In the genomic region with DNA sequence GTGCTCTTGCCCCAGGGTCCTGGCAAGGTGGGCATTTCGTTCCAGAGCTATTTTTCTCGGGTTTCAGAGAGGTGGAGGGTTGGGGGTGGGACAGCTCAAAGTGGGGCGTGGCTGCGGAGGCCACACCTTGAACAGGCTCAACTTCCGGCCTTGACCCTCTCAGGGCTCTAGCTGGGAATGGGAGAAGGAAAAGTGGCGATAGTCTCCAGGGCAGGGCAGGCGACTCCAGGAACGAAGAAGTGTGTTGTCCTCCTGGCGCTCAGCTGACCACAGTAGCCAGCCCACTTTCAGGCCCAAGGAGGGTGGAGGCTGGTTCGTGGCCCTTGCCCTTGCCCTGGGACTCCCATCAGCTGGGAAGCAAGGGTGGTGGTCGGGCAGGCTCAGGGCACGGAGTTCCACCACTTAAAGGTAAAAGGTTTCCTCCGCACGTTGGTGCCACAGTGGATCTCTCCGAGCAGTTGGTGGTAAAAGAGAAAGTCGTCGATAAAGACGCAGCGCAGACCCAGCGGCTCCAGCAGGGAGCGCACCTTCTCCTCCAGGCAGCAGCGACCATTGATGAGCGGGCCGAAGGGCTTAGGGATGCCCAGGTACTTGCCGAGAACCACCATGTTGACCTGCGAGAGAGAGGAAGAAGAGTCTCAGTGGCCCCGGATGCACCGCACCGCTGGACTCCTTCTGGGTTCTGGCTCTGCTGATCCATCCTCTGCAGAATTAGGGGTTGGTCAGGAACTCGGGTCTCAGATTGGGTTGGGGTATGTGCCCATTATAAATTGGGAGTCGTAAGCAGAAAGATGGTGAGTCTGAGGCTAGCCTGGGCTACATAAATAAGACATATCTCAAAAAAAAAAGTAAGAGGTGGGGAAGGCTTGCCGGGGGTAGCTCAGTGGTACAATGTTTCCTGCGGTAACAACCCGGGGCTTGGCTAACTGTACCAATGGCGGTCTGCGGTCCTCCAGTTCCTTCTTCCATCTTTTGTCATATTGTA, we compare ENCODE assay signal across 8 mouse cellular contexts. TPM values are rescaled to one million over a fixed set of nuclear protein-coding genes. Genes with fewer than 3 reads are reported as not detected.
DNase-seq lines count a peak whose midpoint lies in the region; ATAC-seq and TF ChIP-seq lines count a peak whose summit lies in the region.

No protein-coding gene starts in this region.

- H3K27me3 ChIP-seq in forebrain, embryonic 12.5 days, result peaks cover 20% of the 10 kb centered on the region
- H3K27me3 ChIP-seq in hindbrain, embryonic 16.5 days (replicated peaks; ENCODE audit: control insufficient read depth, insufficient read depth, low read length), result 0 out of 2 replicates have a peak, but pooled peaks cover 7% of the 10 kb centered on the region
- H3K27me3 ChIP-seq in liver, adult 2 months (ENCODE audit: control insufficient read depth, insufficient read depth, low read length), result no peaks in the 10 kb centered on the region
- peaks cover 8% of the 10 kb centered on the region for H3K27me3 ChIP-seq in midbrain, embryonic 16.5 days (ENCODE audit: control insufficient read depth, insufficient read depth, low read depth, low read length)
- H3K27me3 ChIP-seq in thymus, adult 2 months (ENCODE audit: control insufficient read depth, insufficient read depth, low read length), result no peaks in the 10 kb centered on the region

- peak; percentile 71 for DNase-seq in CD4-positive helper T cell, adult 2 months (ENCODE audit: low read depth, low spot score)
- DNase-seq in Muller cell, postnatal 12 days (ENCODE audit: inconsistent ontology term), result peak; percentile 30
- no peak for DNase-seq in liver, adult 2 months (ENCODE audit: extremely low read depth, low read depth, low spot score)
- peak; percentile 47 for DNase-seq in thymus, adult 2 months

- no peaks in the 10 kb centered on the region for H3K79me2 ChIP-seq in liver, adult 2 months (ENCODE audit: control insufficient read depth, insufficient read depth, low read length)

- peak; percentile 60 for TF ChIP-seq CTCF in liver, adult 2 months (IDR thresholded peaks at IDR 0.05; ENCODE audit: low read depth, low read length)
- TF ChIP-seq CTCF in thymus, adult 2 months (IDR thresholded peaks at IDR 0.05; ENCODE audit: borderline replicate concordance, control insufficient read depth, extremely low read depth, insufficient read depth, low read length, poor library complexity), result peak; percentile 63; the same call in 1 of the 2 replicates

- no peak overlapping the region for H3K27ac ChIP-seq in forebrain, embryonic 12.5 days
- no peak overlapping the region for H3K27ac ChIP-seq in hindbrain, embryonic 16.5 days (ENCODE audit: low read depth, low read length)
- H3K27ac ChIP-seq in liver, adult 2 months (replicated peaks; ENCODE audit: insufficient read depth, low read depth, low read length), result no peak overlapping the region
- no peak overlapping the region for H3K27ac ChIP-seq in midbrain, embryonic 16.5 days (ENCODE audit: low read length)
- H3K27ac ChIP-seq in thymus, adult 2 months (ENCODE audit: control insufficient read depth, insufficient read depth, low read length), result peak overlapping the region; percentile 12; the same call in 1 of the 2 replicates

- peak overlapping the region; percentile 48; the same call in 1 of the 2 replicates for H3K9ac ChIP-seq in forebrain, embryonic 12.5 days
- H3K9ac ChIP-seq in hindbrain, embryonic 16.5 days (ENCODE audit: low read depth, low read length), result peak overlapping the region; percentile 5; the same call in 1 of the 2 replicates
- H3K9ac ChIP-seq in liver, adult 2 months (ENCODE audit: low read depth, low read length), result peak overlapping the region; percentile 65
- H3K9ac ChIP-seq in midbrain, embryonic 16.5 days (ENCODE audit: low read depth, low read length), result no peak overlapping the region

- H3K9me3 ChIP-seq in forebrain, embryonic 12.5 days, result no peaks in the 10 kb centered on the region
- H3K9me3 ChIP-seq in hindbrain, embryonic 16.5 days (ENCODE audit: control insufficient read depth, low read length), result no peaks in the 10 kb centered on the region
- H3K9me3 ChIP-seq in midbrain, embryonic 16.5 days (replicated peaks; ENCODE audit: control insufficient read depth, low read length, poor library complexity, severe bottlenecking), result no peaks in the 10 kb centered on the region

- no peak for ATAC-seq in forebrain, embryonic 12.5 days (ENCODE audit: low FRiP score)
- ATAC-seq in hindbrain, embryonic 16.5 days, result no peak
- no peak for ATAC-seq in midbrain, embryonic 16.5 days
- no peak for ATAC-seq in cerebellum, adult (ENCODE audit: insufficient number of reproducible peaks, low FRiP score, low TSS enrichment)

- H3K36me3 ChIP-seq in forebrain, embryonic 12.5 days (replicated peaks), result no peaks in the 10 kb centered on the region
- H3K36me3 ChIP-seq in hindbrain, embryonic 16.5 days (ENCODE audit: control insufficient read depth, insufficient read depth, low read length), result no peaks in the 10 kb centered on the region
- no peaks in the 10 kb centered on the region for H3K36me3 ChIP-seq in liver, adult 2 months (ENCODE audit: control insufficient read depth, insufficient read depth, low read length)
- H3K36me3 ChIP-seq in midbrain, embryonic 16.5 days (ENCODE audit: control insufficient read depth, insufficient read depth, low read length), result no peaks in the 10 kb centered on the region
- H3K36me3 ChIP-seq in thymus, adult 2 months (ENCODE audit: control insufficient read depth, insufficient read depth, low read length), result no peaks in the 10 kb centered on the region

- no peak for TF ChIP-seq POLR2A in liver, adult 2 months (IDR thresholded peaks at IDR 0.05; ENCODE audit: extremely low read depth, insufficient read depth, low read length)
- TF ChIP-seq POLR2A in thymus, adult 2 months (IDR thresholded peaks at IDR 0.05; ENCODE audit: control insufficient read depth, extremely low read depth, insufficient read depth, low read length, poor library complexity), result no peak

- H3K4me2 ChIP-seq in forebrain, embryonic 12.5 days, result peak overlapping the region; percentile 56
- peak overlapping the region; percentile 40 for H3K4me2 ChIP-seq in hindbrain, embryonic 16.5 days (ENCODE audit: low read length)
- H3K4me2 ChIP-seq in midbrain, embryonic 16.5 days (ENCODE audit: low read length), result peak overlapping the region; percentile 37

- H3K4me1 ChIP-seq in forebrain, embryonic 12.5 days, result peaks cover 25% of the 10 kb centered on the region
- H3K4me1 ChIP-seq in hindbrain, embryonic 16.5 days (ENCODE audit: control insufficient read depth, insufficient read depth, low read depth, low read length), result no peaks in the 10 kb centered on the region
- H3K4me1 ChIP-seq in liver, adult 2 months (ENCODE audit: control insufficient read depth, insufficient read depth, low read length), result peaks cover 10% of the 10 kb centered on the region
- no peaks in the 10 kb centered on the region for H3K4me1 ChIP-seq in midbrain, embryonic 16.5 days (ENCODE audit: control insufficient read depth, insufficient read depth, low read length)
- peaks cover 62% of the 10 kb centered on the region for H3K4me1 ChIP-seq in thymus, adult 2 months (replicated peaks; ENCODE audit: control insufficient read depth, insufficient read depth, low read length)

- H3K4me3 ChIP-seq in forebrain, embryonic 12.5 days (replicated peaks), result peak overlapping the region; percentile 33
- H3K4me3 ChIP-seq in hindbrain, embryonic 16.5 days (ENCODE audit: low read length), result peak overlapping the region; percentile 15
- peak overlapping the region; percentile 57 for H3K4me3 ChIP-seq in liver, adult 2 months (ENCODE audit: insufficient read depth, low read depth, low read length)
- H3K4me3 ChIP-seq in midbrain, embryonic 16.5 days (ENCODE audit: low read depth, low read length), result no peak overlapping the region
- H3K4me3 ChIP-seq in thymus, adult 2 months (ENCODE audit: control insufficient read depth, insufficient read depth, low read length), result peak overlapping the region; percentile 53

- WGBS in forebrain, embryonic 12.5 days, result 28% methylated on average over 36 of the region's 36 CpGs
- WGBS in hindbrain, embryonic 16.5 days, result 29% methylated on average over 36 of the region's 36 CpGs
- WGBS in liver, adult 2 months, result 28% methylated on average over 36 of the region's 36 CpGs
- WGBS in midbrain, embryonic 16.5 days, result 25% methylated on average over 36 of the region's 36 CpGs
- 28% methylated on average over 36 of the region's 36 CpGs for WGBS in thymus, adult 2 months

RNA-seq across cellular contexts. Expression of gene Padi3, which starts 4.1 kb away (rescaled TPM):
- polyA plus RNA-seq in forebrain, embryonic 12.5 days (2016; fragmentation: Nextera tagmentation; extraction: Ambion mirVana), result 0.06 TPM in 1 of 2 replicates, not detected in the other
- 0.05 TPM in 1 of 2 replicates, not detected in the other for polyA plus RNA-seq in hindbrain, embryonic 16.5 days (2015; fragmentation: Nextera tagmentation; extraction: Ambion mirVana)
- total RNA-seq in liver, adult 2 months (2014; rRNA removed), result not detected in 2 replicates
- not detected in 2 replicates for polyA plus RNA-seq in liver, adult 2 months (2012; rRNA removed)
- polyA plus RNA-seq in midbrain, embryonic 16.5 days (2015; fragmentation: Nextera tagmentation; extraction: Ambion mirVana), result not detected in 2 replicates
- 2.6 and 3.7 TPM in 2 replicates for polyA plus RNA-seq in thymus, adult 2 months (2012; rRNA removed)

RNA-seq across cellular contexts. Expression of gene Padi1, which starts 31.0 kb away (rescaled TPM):
- 0.10 TPM in 1 of 2 replicates, not detected in the other for polyA plus RNA-seq in forebrain, embryonic 12.5 days (2016; fragmentation: Nextera tagmentation; extraction: Ambion mirVana)
- polyA plus RNA-seq in hindbrain, embryonic 16.5 days (2015; fragmentation: Nextera tagmentation; extraction: Ambion mirVana), result not detected in 2 replicates
- total RNA-seq in liver, adult 2 months (2014; rRNA removed), result not detected in 2 replicates
- polyA plus RNA-seq in liver, adult 2 months (2012; rRNA removed), result not detected in 2 replicates
- 0.07 and 0.09 TPM in 2 replicates for polyA plus RNA-seq in midbrain, embryonic 16.5 days (2015; fragmentation: Nextera tagmentation; extraction: Ambion mirVana)
- polyA plus RNA-seq in thymus, adult 2 months (2012; rRNA removed), result 0.85 and 0.89 TPM in 2 replicates

RNA-seq across cellular contexts. Expression of gene Padi4, which starts 40.5 kb away (rescaled TPM):
- 0.90 and 1.8 TPM in 2 replicates for polyA plus RNA-seq in forebrain, embryonic 12.5 days (2016; fragmentation: Nextera tagmentation; extraction: Ambion mirVana)
- 0.14 TPM in 1 of 2 replicates, not detected in the other for polyA plus RNA-seq in hindbrain, embryonic 16.5 days (2015; fragmentation: Nextera tagmentation; extraction: Ambion mirVana)
- total RNA-seq in liver, adult 2 months (2014; rRNA removed), result 0.09 TPM in 1 of 2 replicates, not detected in the other
- polyA plus RNA-seq in liver, adult 2 months (2012; rRNA removed), result 0.12 and 0.20 TPM in 2 replicates
- polyA plus RNA-seq in midbrain, embryonic 16.5 days (2015; fragmentation: Nextera tagmentation; extraction: Ambion mirVana), result 0.20 and 0.25 TPM in 2 replicates
- polyA plus RNA-seq in thymus, adult 2 months (2012; rRNA removed), result 21.0 and 23.5 TPM in 2 replicates
